Mouse (Mus musculus) CH12F3 (cell line): ENCODE data around the gene Meis1.

Source experiments
- in situ Hi-C: fragments of 300-500 bp; cut with MboI; formaldehyde crosslinking; loops from 2 replicates; pipeline ENCODE4 v1.14.3; 2020; ENCODE audit warnings: low sequenced_read_pairs

Gene Meis1

GRCm38 (mm10) chr11:18878016-18878415 lies 140.8 kb downstream of the Meis1 start:
- in situ Hi-C loops, result no loop called here

- in situ Hi-C loops, result no loop called here
These were observed 141.2 kb downstream of the Meis1 start for GRCm38 (mm10) chr11:18877626-18878011.

GRCm38 (mm10) chr11:18876886-18877625 lies 141.7 kb downstream of the Meis1 start:
- in situ Hi-C loops, result no loop called here

GRCm38 (mm10) chr11:18875911-18876885 lies 142.6 kb downstream of the Meis1 start:
- in situ Hi-C loops, result no loop called here

GRCm38 (mm10) chr11:18875001-18875902 lies 143.5 kb downstream of the Meis1 start:
- in situ Hi-C loops, result no loop called here

DNA sequence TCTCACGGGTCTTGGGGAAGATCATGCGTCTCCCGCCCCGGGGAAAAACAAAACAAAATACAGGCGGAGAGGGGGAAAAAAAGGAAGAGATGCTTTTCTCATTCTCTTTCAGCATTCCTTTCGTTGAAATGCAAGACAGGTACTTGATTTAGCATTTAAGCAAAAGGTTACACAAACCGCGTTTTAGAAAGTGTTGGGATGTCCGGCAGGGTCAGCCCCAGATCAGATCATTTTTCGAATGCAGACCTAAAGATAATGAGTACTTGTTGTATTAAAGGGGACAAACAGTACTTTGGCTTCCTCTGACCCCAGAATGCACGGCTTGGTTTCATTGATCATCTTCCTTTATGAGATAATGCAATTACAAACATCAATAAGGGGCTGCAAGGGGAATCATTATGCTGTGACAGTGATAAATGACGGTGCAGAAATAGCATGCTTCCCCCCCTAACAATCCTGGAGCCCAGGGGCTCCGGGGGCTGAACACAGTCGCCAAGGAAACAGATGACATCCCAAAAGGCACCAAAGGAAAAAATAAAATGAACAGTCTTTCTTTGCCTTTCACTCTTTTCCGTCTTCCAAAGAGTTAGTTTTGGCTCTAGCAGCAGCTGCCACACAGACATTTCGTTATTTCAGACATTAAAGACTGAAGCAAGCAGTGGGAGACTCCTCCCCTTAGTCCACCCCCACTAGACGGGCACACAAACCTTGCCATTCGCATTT lies 144.3 kb downstream of the Meis1 start:
- in situ Hi-C loops, result no loop called here

DNA sequence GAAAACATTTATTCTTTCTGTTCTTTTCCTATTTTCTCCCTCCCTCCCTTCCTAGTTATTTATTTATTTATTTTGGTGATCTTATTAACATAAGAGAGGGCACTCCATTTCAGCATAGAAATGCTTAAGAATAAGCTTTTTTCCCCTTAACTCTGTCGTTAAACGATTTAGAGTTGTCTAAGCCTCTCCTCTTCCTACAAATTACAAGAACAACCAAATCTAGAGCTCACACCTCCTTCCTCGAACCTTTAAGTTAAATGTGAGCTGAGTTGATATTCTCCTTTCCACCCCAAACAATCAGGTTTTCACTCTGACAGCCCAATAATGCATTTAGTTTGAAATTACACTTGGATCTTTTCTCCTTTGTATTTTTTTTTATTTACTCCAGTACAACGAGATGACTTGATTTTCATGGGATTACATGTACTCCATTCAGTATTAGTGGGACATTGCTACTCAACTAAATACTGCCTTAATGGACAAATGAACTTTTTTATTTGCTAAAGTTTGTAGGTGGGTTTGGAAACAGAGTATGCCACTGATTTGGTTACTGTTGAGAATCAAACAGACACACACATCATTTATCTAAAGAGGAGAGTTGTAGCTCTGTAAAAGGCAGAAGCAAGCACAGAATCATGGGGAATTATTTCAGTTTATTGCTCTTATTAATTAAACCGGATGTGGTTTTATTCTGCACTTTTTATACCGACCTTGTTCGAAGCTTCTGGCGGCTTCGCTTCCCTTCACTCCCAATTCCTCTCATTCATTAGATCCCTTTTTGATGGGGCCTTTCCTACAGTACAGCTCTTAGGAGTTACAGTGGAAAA lies 145.1 kb downstream of the Meis1 start:
- in situ Hi-C loops, result no loop called here

- in situ Hi-C loops, result no loop called here
These were observed 146.0 kb downstream of the Meis1 start for GRCm38 (mm10) chr11:18872793-18873192.

GRCm38 (mm10) chr11:18872118-18872751 lies 146.6 kb downstream of the Meis1 start:
- in situ Hi-C loops, result no loop called here

DNA sequence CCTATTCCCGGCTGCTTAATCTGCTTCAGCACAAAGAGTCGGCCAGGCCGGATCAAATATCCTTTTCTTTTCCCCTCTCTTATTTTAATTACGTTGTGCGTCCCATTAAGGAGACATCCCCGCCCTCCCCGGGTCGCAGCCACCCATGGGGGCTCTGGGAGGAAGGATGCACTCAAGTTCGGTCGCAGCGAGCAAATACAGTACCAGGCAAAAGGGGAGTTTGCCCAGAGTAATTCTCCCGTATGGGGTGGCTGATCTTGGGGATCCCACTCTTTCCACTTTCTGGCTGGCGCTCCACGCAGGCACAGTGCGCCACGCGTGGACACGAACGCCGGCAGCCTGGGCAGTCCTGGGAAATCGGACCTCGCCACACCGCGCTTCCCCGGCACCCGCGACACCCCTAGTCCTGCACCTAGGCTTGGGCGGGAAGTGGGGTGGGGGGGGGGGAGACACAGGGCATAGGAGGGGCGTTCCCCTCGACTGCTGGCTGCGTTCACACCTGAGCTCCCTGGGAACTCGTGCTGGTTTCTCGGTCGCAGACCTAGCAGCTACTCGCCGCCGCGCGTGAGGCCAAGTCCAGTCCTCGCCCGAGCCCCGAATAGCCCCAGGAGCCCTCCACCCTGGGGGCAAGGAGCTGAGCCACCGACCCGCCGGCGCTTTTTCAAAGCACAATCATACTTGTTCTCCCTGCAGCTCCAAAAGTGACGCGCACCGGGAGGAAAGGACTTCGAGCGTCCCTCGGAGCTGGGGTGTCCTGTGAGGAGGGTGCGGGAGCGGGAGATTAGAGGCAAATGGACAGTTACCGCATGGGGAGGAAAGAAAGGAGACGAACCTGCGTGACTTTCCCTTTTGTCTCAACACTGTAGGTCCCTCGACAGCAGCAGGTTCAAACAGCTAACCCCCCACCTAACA lies 147.4 kb downstream of the Meis1 start:
- in situ Hi-C loops, result no loop called here

GRCm38 (mm10) chr11:18870121-18870931 lies 148.5 kb downstream of the Meis1 start:
- in situ Hi-C loops, result no loop called here

DNA sequence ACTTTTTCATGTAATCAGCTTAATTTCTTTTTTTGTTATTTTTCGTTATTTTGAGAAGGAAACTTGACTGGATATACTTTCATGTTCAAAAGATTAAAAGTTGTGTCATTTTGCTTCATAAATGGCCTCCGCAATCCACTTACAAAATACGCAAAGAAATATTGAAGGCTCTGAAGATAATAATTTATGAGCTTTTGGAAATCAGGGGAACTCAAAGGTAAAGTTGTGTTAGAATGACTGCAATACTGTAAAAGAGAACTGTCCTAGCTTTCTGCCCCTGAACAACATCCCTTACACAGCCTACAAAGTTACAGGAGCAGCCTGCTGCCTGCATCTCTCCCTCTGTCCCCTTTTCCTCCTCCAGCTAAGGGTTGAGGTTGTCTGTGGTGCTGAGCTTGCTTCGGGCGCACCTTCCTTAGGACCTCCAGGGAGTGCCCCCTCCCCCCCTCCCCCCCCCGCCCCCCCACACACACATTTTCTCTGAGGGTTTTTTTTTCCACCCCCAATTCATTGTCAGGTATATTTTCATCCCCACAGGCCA lies 149.3 kb downstream of the Meis1 start:
- in situ Hi-C loops, result no loop called here

DNA sequence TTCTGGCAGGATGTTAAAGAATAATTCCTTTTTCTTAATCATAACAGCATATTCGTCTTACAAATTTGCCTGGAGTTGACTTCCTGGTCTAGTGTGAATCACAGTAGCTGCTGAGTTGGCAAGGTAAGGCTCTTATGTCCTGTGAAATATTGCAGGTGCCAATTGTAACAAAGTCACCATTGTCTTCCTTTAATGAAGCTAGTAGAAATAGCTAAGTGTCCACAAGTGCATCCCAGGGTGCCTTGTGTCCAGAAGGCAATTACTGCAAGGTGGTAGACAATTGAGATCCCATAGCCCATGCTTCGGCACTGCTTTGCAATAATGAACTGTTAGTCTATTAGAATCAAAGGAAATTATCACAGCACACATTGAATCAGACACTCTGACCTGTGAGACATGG lies 151.1 kb downstream of the Meis1 start:
- in situ Hi-C loops, result no loop called here

DNA sequence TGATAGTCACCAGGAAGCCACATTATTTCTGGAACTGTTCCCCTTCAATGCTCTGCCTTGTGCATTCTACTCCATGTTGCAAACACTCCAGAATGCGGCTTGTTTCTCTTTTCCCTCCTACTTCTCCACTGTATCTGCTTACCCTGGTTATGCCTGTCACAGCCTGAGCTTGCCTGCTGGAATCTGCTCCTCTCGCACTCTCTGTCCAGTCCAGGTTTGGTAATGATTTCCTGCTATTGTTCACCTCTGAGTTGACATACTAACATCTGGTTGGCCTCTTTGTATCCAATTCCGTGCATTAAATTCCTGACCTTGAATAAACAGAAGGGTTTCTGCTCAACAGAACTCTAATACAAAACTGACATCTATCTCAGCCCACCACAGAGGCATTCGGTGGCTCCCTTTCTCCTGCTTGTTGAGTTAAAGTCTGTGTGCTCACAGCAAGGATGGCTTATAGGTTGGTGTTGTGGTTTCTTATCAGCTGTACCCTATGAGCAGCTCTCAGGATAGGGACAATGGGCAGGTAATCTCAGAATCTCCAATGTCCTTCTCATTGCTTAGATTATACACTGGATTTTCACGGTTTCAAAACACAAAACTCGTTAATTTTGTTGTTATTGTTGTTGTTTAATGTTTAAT lies 152.5 kb downstream of the Meis1 start:
- in situ Hi-C loops, result no loop called here

DNA sequence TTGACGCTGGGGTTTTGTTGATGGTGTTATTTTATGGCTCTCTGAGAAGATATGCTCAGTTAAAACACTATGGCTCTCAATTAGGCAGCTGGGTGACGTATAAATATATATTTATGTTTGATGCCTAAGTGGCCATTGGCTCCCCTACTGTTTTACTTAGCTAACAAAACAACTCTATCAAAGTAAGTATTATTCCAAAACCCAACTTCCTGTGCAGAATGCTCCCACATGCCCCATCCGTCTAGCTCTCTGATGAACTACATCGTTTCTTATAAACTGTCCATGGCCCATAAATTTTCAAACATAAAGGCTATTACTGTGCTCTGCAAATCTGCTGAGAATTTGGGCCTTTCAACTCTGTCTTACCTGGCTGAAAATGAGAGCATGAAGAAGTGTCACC lies 168.0 kb downstream of the Meis1 start:
- in situ Hi-C loops, result no loop called here

GRCm38 (mm10) chr11:18847650-18848049 lies 171.1 kb downstream of the Meis1 start:
- in situ Hi-C loops, result no loop called here
